Mouse (Mus musculus) embryonic facial prominence, embryonic 14.5 days (tissue): ENCODE data around the gene Cwc25. TPM values are rescaled to one million over a fixed set of nuclear protein-coding genes. Genes with fewer than 3 reads are reported as not detected.

Source experiments
- ATAC-seq: fragments of 200-750 bp; cut with Nextera tagmentation; 2 replicates; pipeline ENCODE4 v1.8.0; 2017; ENCODE audit warnings: low read depth, moderate number of reproducible peaks, moderate TSS enrichment
- DNase-seq: peaks from one replicate; pipeline ENCODE4 v3.0.0-alpha.2; 2015; ENCODE audit warnings: low spot score
- H3K27ac ChIP-seq: fragments of 300-500 bp; sonication (generic); replicated peaks from 2 replicates; pipeline ENCODE4 v1.5.1; 2014; ENCODE audit warnings: low read depth, mild to moderate bottlenecking, low read length, moderate library complexity
- H3K27me3 ChIP-seq: fragments of 300-500 bp; sonication (generic); replicated peaks from 2 replicates; pipeline ENCODE4 v1.6.1; 2014; ENCODE audit warnings: low read length; ENCODE audit not compliant: control insufficient read depth, insufficient read depth
- H3K36me3 ChIP-seq: fragments of 300-500 bp; sonication (generic); 2 replicates; pipeline ENCODE4 v1.6.1; 2014; ENCODE audit warnings: low read length, mixed read lengths; ENCODE audit not compliant: control insufficient read depth, insufficient read depth
- H3K4me1 ChIP-seq: fragments of 300-500 bp; sonication (generic); 2 replicates; pipeline ENCODE4 v1.6.1; 2014; ENCODE audit warnings: antibody characterized with exemption, low read length; ENCODE audit not compliant: control insufficient read depth, insufficient read depth
- H3K4me2 ChIP-seq: fragments of 300-500 bp; sonication (generic); 2 replicates; pipeline ENCODE4 v1.6.1; 2014; ENCODE audit warnings: low read depth, mild to moderate bottlenecking, low read length, moderate library complexity, mixed read lengths
- H3K4me3 ChIP-seq: fragments of 300-500 bp; sonication (generic); 2 replicates; pipeline ENCODE4 v1.5.1; 2014; ENCODE audit warnings: low read depth, mild to moderate bottlenecking, low read length
- H3K9ac ChIP-seq: fragments of 300-500 bp; sonication (generic); 2 replicates; pipeline ENCODE4 v1.6.1; 2014; ENCODE audit warnings: low read depth, mild to moderate bottlenecking, low read length, moderate library complexity, mixed read lengths
- H3K9me3 ChIP-seq: fragments of 300-500 bp; sonication (generic); 2 replicates; pipeline ENCODE4 v1.6.1; 2016; ENCODE audit warnings: low read length; ENCODE audit not compliant: control insufficient read depth
- WGBS: fragments of 180-500 bp; shearing (Covaris S2); extraction: QIAGEN DNeasy Blood & Tissue Kit; methylation state at CpG from one replicate; pipeline ENCODE4 v1.1.7; 2014; 5-methylcytosine and 5-hydroxymethylcytosine counted together
- polyA plus RNA-seq: library from polyadenylated mRNA; unstranded; fragments of >200 nt; fragmentation: Nextera tagmentation; extraction: Ambion mirVana; gene quantifications from 2 replicates; pipeline ENCODE4 v1.2.1, GENCODE M21; 2014

The Cwc25 gene
- polyA plus RNA-seq, 1 experiment from 2014 or later: 10.3 TPM

GRCm38 (mm10) chr11:97781832-97782563, 15.6 kb upstream of the Cwc25 start, which contains the start of gene Rpl23:
TSS of gene Rpl23 (minus strand) at chr11:97782437.
- H3K4me2 ChIP-seq: peak within 1 kb of the TSS; percentile 65
- no peaks in the 10 kb centered on the region for H3K27me3 ChIP-seq
- H3K9me3 ChIP-seq: no peaks in the 10 kb centered on the region
- H3K4me3 ChIP-seq: peak within 1 kb of the TSS; percentile 91
- H3K9ac ChIP-seq: peak within 1 kb of the TSS; percentile 99
- peak; percentile 99 for DNase-seq
- peaks cover 41% of the 10 kb centered on the region for H3K36me3 ChIP-seq
- peak; percentile 96 for ATAC-seq
- H3K27ac ChIP-seq: peak within 1 kb of the TSS; percentile 91
- peaks cover 11% of the 10 kb centered on the region for H3K4me1 ChIP-seq
- WGBS: 0% methylated on average over 49 of the region's 67 CpGs

- peak overlapping the region; percentile 91 for H3K4me3 ChIP-seq
- H3K9ac ChIP-seq: peak overlapping the region; percentile 99
- ATAC-seq (no peak), DNase-seq (no peak)
- H3K4me1 ChIP-seq: peaks cover 11% of the 10 kb centered on the region
- peak overlapping the region; percentile 65 for H3K4me2 ChIP-seq
- no peaks in the 10 kb centered on the region for H3K27me3 ChIP-seq
- H3K27ac ChIP-seq: peak overlapping the region; percentile 91
- H3K9me3 ChIP-seq: no peaks in the 10 kb centered on the region
- H3K36me3 ChIP-seq: peaks cover 47% of the 10 kb centered on the region
- WGBS: under 1% methylated on average over 11 of the region's 11 CpGs
Measured at GRCm38 (mm10) chr11:97781478-97781831, 15.1 kb upstream of the Cwc25 start.

GRCm38 (mm10) chr11:97779968-97780701, 13.8 kb upstream of the Cwc25 start:
- peak overlapping the region; percentile 65 for H3K4me2 ChIP-seq
- ATAC-seq (no peak), DNase-seq (no peak)
- H3K27ac ChIP-seq: no peak overlapping the region
- peaks cover 11% of the 10 kb centered on the region for H3K4me1 ChIP-seq
- WGBS: 90% methylated on average over 2 of the region's 2 CpGs
- peak overlapping the region; percentile 99 for H3K9ac ChIP-seq
- H3K4me3 ChIP-seq: peak overlapping the region; percentile 91
- H3K9me3 ChIP-seq: no peaks in the 10 kb centered on the region
- H3K36me3 ChIP-seq: peaks cover 59% of the 10 kb centered on the region
- no peaks in the 10 kb centered on the region for H3K27me3 ChIP-seq

- no peak for DNase-seq
- H3K9ac ChIP-seq: no peak overlapping the region
- no peak overlapping the region for H3K4me2 ChIP-seq
- 85% methylated on average over 1 of the region's 1 CpGs for WGBS
- no peak for ATAC-seq
- H3K27ac ChIP-seq: no peak overlapping the region
- peaks cover 60% of the 10 kb centered on the region for H3K36me3 ChIP-seq
- no peaks in the 10 kb centered on the region for H3K9me3 ChIP-seq
- H3K4me1 ChIP-seq: peaks cover 11% of the 10 kb centered on the region
- H3K27me3 ChIP-seq: no peaks in the 10 kb centered on the region
- no peak overlapping the region for H3K4me3 ChIP-seq
Measured at GRCm38 (mm10) chr11:97778918-97779317, 12.6 kb upstream of the Cwc25 start.

- H3K9me3 ChIP-seq: no peaks in the 10 kb centered on the region
- ATAC-seq: peak; percentile 62
- H3K4me3 ChIP-seq: no peak overlapping the region
- peak; percentile 49 for DNase-seq
- no peak overlapping the region for H3K4me2 ChIP-seq
- H3K4me1 ChIP-seq: peaks cover 11% of the 10 kb centered on the region
- peaks cover 60% of the 10 kb centered on the region for H3K36me3 ChIP-seq
- no peaks in the 10 kb centered on the region for H3K27me3 ChIP-seq
- WGBS: 41% methylated on average over 2 of the region's 2 CpGs
- H3K27ac ChIP-seq: no peak overlapping the region; the same call in 1 of the 2 replicates
- no peak overlapping the region for H3K9ac ChIP-seq
Measured at GRCm38 (mm10) chr11:97777129-97777529, 10.8 kb upstream of the Cwc25 start.

- H3K27ac ChIP-seq: no peak overlapping the region; the same call in 1 of the 2 replicates
- no peaks in the 10 kb centered on the region for H3K9me3 ChIP-seq
- H3K4me1 ChIP-seq: peaks cover 11% of the 10 kb centered on the region
- 0 out of 2 replicates have a peak, but pooled peaks have one; percentile 7 for ATAC-seq
- H3K4me2 ChIP-seq: no peak overlapping the region
- no peaks in the 10 kb centered on the region for H3K27me3 ChIP-seq
- H3K9ac ChIP-seq: no peak overlapping the region
- WGBS: 62% methylated on average over 5 of the region's 5 CpGs
- peaks cover 60% of the 10 kb centered on the region for H3K36me3 ChIP-seq
- DNase-seq: no peak
- no peak overlapping the region for H3K4me3 ChIP-seq
Measured at GRCm38 (mm10) chr11:97776497-97777128, 10.3 kb upstream of the Cwc25 start.

GRCm38 (mm10) chr11:97775808-97776496, 9.6 kb upstream of the Cwc25 start, which contains the start of gene 1700001P01Rik:
TSS of gene 1700001P01Rik (minus strand) at chr11:97775918.
- 50% methylated on average over 17 of the region's 17 CpGs for WGBS
- Histone ChIP-seq H3K27ac (no peak within 1 kb of the TSS), H3K9ac (no peak within 1 kb of the TSS), H3K27me3 (no peaks in the 10 kb centered on the region), H3K4me3 (no peak within 1 kb of the TSS), H3K9me3 (no peaks in the 10 kb centered on the region), H3K36me3 (peaks cover 57% of the 10 kb centered on the region), H3K4me2 (no peak within 1 kb of the TSS), H3K4me1 (peaks cover 10% of the 10 kb centered on the region)
- ATAC-seq: no peak
- no peak for DNase-seq

GRCm38 (mm10) chr11:97775186-97775585, 8.8 kb upstream of the Cwc25 start:
- H3K27me3 ChIP-seq: no peaks in the 10 kb centered on the region
- H3K27ac ChIP-seq: no peak overlapping the region
- no peak for DNase-seq
- H3K4me2 ChIP-seq: no peak overlapping the region
- no peak for ATAC-seq
- no peaks in the 10 kb centered on the region for H3K9me3 ChIP-seq
- 80% methylated on average over 13 of the region's 13 CpGs for WGBS
- peaks cover 49% of the 10 kb centered on the region for H3K36me3 ChIP-seq
- peaks cover 3% of the 10 kb centered on the region; the same call in 1 of the 2 replicates for H3K4me1 ChIP-seq
- H3K9ac ChIP-seq: no peak overlapping the region
- H3K4me3 ChIP-seq: no peak overlapping the region
